Mouse (Mus musculus): ENCODE measurements around the gene Chmp6.

- TF ChIP-seq CTCF (IDR thresholded peaks at IDR 0.05; ENCODE audit: low read depth, low read length), result no peak
- no peak for TF ChIP-seq POLR2AphosphoS5 (IDR thresholded peaks at IDR 0.05; ENCODE audit: insufficient replicate concordance, low read depth, low read length)
Measured at GRCm38 (mm10) chr11:119916102-119916790, 3.0 kb downstream of the Chmp6 start.
